Mouse (Mus musculus) heart, adult 11 months (tissue): Measurements from ENCODE around the gene Rassf4.

Source experiments
- DNase-seq: peaks from one replicate; pipeline ENCODE4 v3.0.0; 2022

The Rassf4 gene

GRCm38 (mm10) chr6:116671031-116671430 is 2.7 kb downstream of the Rassf4 start:
- DNase-seq, result peak; percentile 91

- DNase-seq, result peak; percentile 91
Observed at GRCm38 (mm10) chr6:116670144-116670543, 3.6 kb downstream of the Rassf4 start.

GRCm38 (mm10) chr6:116668682-116669470 is 4.9 kb downstream of the Rassf4 start:
- DNase-seq, result peak; percentile 88

GRCm38 (mm10) chr6:116667382-116667781 is 6.4 kb downstream of the Rassf4 start:
- DNase-seq, result peak; percentile 78

- peak; percentile 44 for DNase-seq
Observed at GRCm38 (mm10) chr6:116666892-116667291, 6.9 kb downstream of the Rassf4 start.

- DNase-seq, result peak; percentile 50
Observed at GRCm38 (mm10) chr6:116666085-116666750, 7.5 kb downstream of the Rassf4 start.

- DNase-seq, result no peak
Observed at GRCm38 (mm10) chr6:116664830-116665229, 8.9 kb downstream of the Rassf4 start.

- DNase-seq, result peak; percentile 96
Observed at GRCm38 (mm10) chr6:116664031-116664430, 9.7 kb downstream of the Rassf4 start.

- peak; percentile 73 for DNase-seq
Observed at GRCm38 (mm10) chr6:116663364-116663763, 10.4 kb downstream of the Rassf4 start.

- peak; percentile 93 for DNase-seq
Observed at GRCm38 (mm10) chr6:116653684-116654454, 19.9 kb downstream of the Rassf4 start.

GRCm38 (mm10) chr6:116653191-116653590 is 20.6 kb downstream of the Rassf4 start:
- DNase-seq, result peak; percentile 91

- DNase-seq, result peak; percentile 97
Observed at GRCm38 (mm10) chr6:116651437-116652118, 22.2 kb downstream of the Rassf4 start.

- DNase-seq, result peak; percentile 99
Observed at GRCm38 (mm10) chr6:116650406-116650805, 23.3 kb downstream of the Rassf4 start, which contains the start of gene Depp1. TSS of gene Depp1 (plus strand) at chr6:116650609.

GRCm38 (mm10) chr6:116649811-116650210 is 23.9 kb downstream of the Rassf4 start:
- DNase-seq, result peak; percentile 91

- DNase-seq, result peak; percentile 99
Observed at GRCm38 (mm10) chr6:116647763-116648162, 26.0 kb downstream of the Rassf4 start.

- peak; percentile 99 for DNase-seq
Observed at GRCm38 (mm10) chr6:116644335-116644734, 29.4 kb downstream of the Rassf4 start.

GRCm38 (mm10) chr6:116643881-116644280 is 29.9 kb downstream of the Rassf4 start:
- peak; percentile 92 for DNase-seq

GRCm38 (mm10) chr6:116642942-116643341 is 30.8 kb downstream of the Rassf4 start:
- DNase-seq, result no peak

GRCm38 (mm10) chr6:116639663-116640062 is 34.1 kb downstream of the Rassf4 start:
- DNase-seq, result peak; percentile 96

- DNase-seq, result peak; percentile 92
Observed at GRCm38 (mm10) chr6:116638871-116639270, 34.9 kb downstream of the Rassf4 start.

- DNase-seq, result peak; percentile 93
Observed at GRCm38 (mm10) chr6:116637496-116637895, 36.3 kb downstream of the Rassf4 start.

- DNase-seq, result peak; percentile 84
Observed at GRCm38 (mm10) chr6:116636581-116637235, 37.0 kb downstream of the Rassf4 start.
